Mouse (Mus musculus): ENCODE results near the gene Ddx39b. TPM values are rescaled to one million over a fixed set of nuclear protein-coding genes. Genes with fewer than 3 reads are reported as not detected.
A peak's percentile ranks its signal among the peaks of the same experiment; 100 is the strongest.

Ddx39b gene
- polyA plus RNA-seq, 1 experiment from 2014 or later: 572 TPM

GRCm38 (mm10) chr17:35257824-35258491 lies 16.4 kb downstream of the Ddx39b start:
- Histone ChIP-seq H3K9ac (no peak overlapping the region), H3K9me3 (no peaks in the 10 kb centered on the region), H3K4me3 (0 out of 2 replicates have a peak overlapping the region, but pooled peaks have one; percentile 6), H3K27me3 (peaks cover 24% of the 10 kb centered on the region), H3K4me2 (replicated peaks) (0 out of 2 replicates have a peak overlapping the region, but pooled peaks have one; percentile 9), H3K4me1 (no peaks in the 10 kb centered on the region), H3K27ac (no peak overlapping the region), H3K36me3 (peaks cover 13% of the 10 kb centered on the region)
- WGBS: 16% methylated on average over 17 of the region's 17 CpGs
- ATAC-seq (ENCODE audit: insufficient number of reproducible peaks, insufficient read depth, low FRiP score, low TSS enrichment): no peak

DNA sequence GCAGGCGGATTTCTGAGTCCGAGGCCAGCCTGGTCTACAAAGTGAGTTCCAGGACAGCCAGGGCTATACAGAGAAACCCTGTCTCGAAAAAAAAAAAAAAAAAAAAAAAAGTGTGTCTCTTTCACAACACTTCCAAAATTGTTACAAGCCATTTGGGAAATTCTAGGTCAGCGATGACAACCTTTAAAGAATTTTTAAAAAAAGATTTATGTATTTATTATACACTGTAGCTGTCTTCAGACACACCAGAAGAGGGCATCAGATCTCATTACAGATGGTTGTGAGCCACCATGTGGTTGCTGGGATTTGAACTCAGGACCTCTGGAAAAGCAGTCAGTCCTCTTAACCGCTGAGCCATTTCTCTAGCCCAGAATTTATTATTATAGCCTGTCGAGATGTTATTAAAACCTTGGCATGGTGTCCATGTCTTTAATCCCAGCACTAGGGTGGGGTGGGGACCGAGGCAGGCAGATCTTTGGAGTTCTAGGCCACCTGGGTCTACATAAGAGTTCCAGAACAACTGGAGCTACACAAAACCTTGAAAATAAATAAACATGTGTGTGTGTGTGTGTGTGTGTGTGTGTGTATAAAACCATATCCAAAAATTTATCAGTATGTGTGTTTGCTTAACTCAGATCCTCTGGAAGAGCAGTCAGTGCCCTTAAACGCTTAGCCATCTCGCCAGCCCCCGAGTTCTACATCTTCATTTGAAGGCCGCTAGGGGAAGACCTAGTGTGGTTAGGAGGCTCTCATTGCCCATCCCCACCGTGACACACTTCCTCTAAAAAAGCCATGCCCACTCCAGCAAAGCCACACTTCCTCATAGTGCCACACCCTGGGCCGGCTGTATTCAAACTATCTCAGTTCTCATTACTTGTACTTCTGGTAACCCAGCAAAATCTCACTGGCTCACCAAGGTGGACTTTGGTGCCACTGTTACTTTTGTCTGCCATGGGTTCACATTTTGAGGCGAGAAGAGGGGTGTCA lies 17.2 kb downstream of the Ddx39b start:
- Histone ChIP-seq H3K9me3 (no peaks in the 10 kb centered on the region), H3K9ac (no peak overlapping the region), H3K27me3 (peaks cover 32% of the 10 kb centered on the region), H3K27ac (no peak overlapping the region), H3K4me3 (no peak overlapping the region), H3K4me1 (no peaks in the 10 kb centered on the region; the same call in 1 of the 2 replicates), H3K36me3 (peaks cover 5% of the 10 kb centered on the region), H3K4me2 (replicated peaks) (no peak overlapping the region)
- 62% methylated on average over 13 of the region's 14 CpGs for WGBS
- no peak for ATAC-seq (ENCODE audit: insufficient number of reproducible peaks, insufficient read depth, low FRiP score, low TSS enrichment)

GRCm38 (mm10) chr17:35259621-35260020 lies 18.1 kb downstream of the Ddx39b start:
- Histone ChIP-seq H3K36me3 (no peaks in the 10 kb centered on the region), H3K27ac (no peak overlapping the region), H3K9me3 (no peaks in the 10 kb centered on the region), H3K9ac (no peak overlapping the region), H3K4me3 (no peak overlapping the region), H3K4me2 (replicated peaks) (no peak overlapping the region), H3K4me1 (no peaks in the 10 kb centered on the region; the same call in 1 of the 2 replicates), H3K27me3 (peaks cover 41% of the 10 kb centered on the region)
- no peak for ATAC-seq (ENCODE audit: insufficient number of reproducible peaks, insufficient read depth, low FRiP score, low TSS enrichment)
- WGBS: 75% methylated on average over 4 of the region's 4 CpGs

DNA sequence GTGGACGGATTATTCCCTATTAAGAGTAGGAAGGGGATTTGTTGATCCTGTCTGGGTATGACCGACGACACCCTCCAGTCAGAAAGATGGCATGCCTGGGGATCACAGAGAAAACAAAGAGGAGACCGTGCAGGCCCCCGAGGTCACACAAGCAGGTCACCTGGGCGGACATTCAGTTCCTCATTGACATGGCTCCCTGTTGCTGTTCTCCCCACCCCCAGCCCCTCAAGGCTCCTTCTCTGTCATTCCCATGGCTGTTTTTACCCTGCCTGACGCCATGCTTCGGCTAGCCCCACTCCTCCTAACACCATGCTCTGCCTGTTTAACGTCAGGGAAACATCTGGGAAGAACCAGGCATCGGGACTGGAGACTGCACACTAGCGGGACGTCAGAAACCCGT lies 20.1 kb downstream of the Ddx39b start:
- 69% methylated on average over 13 of the region's 13 CpGs for WGBS

GRCm38 (mm10) chr17:35262664-35263522 lies 21.3 kb downstream of the Ddx39b start, which contains the start of gene H2-D1:
Gene H2-D1, plus strand, starts transcription at chr17:35262730.
- H3K9ac ChIP-seq: peak within 1 kb of the TSS; percentile 59
- H3K27me3 ChIP-seq: peaks cover 50% of the 10 kb centered on the region
- no peaks in the 10 kb centered on the region for H3K36me3 ChIP-seq
- H3K4me2 ChIP-seq (replicated peaks): peak within 1 kb of the TSS; percentile 99
- WGBS: under 1% methylated on average over 73 of the region's 73 CpGs
- peak within 1 kb of the TSS; percentile 61 for H3K4me3 ChIP-seq
- peak; percentile 86 for ATAC-seq (ENCODE audit: insufficient number of reproducible peaks, insufficient read depth, low FRiP score, low TSS enrichment)
- H3K27ac ChIP-seq: no peak within 1 kb of the TSS
- H3K4me1 ChIP-seq: no peaks in the 10 kb centered on the region; the same call in 1 of the 2 replicates
- H3K9me3 ChIP-seq: no peaks in the 10 kb centered on the region

More for the DNA sequence above, 20.1 kb downstream of the Ddx39b start:
- Histone ChIP-seq H3K4me2 (replicated peaks) (no peak overlapping the region), H3K9ac (no peak overlapping the region), H3K4me1 (no peaks in the 10 kb centered on the region; the same call in 1 of the 2 replicates), H3K9me3 (no peaks in the 10 kb centered on the region), H3K4me3 (no peak overlapping the region), H3K36me3 (no peaks in the 10 kb centered on the region), H3K27ac (no peak overlapping the region), H3K27me3 (peaks cover 50% of the 10 kb centered on the region)
- ATAC-seq (ENCODE audit: insufficient number of reproducible peaks, insufficient read depth, low FRiP score, low TSS enrichment): no peak

GRCm38 (mm10) chr17:35263523-35263883 lies 22.0 kb downstream of the Ddx39b start:
- Histone ChIP-seq H3K4me2 (replicated peaks) (peak overlapping the region; percentile 99), H3K4me3 (peak overlapping the region; percentile 61), H3K9me3 (no peaks in the 10 kb centered on the region), H3K9ac (peak overlapping the region; percentile 59), H3K27me3 (peaks cover 50% of the 10 kb centered on the region), H3K36me3 (no peaks in the 10 kb centered on the region), H3K4me1 (no peaks in the 10 kb centered on the region; the same call in 1 of the 2 replicates), H3K27ac (no peak overlapping the region)
- 1% methylated on average over 31 of the region's 31 CpGs for WGBS
- 0 out of 2 replicates have a peak, but pooled peaks have one; percentile 32 for ATAC-seq (ENCODE audit: insufficient number of reproducible peaks, insufficient read depth, low FRiP score, low TSS enrichment)

- Histone ChIP-seq H3K36me3 (no peaks in the 10 kb centered on the region), H3K4me1 (no peaks in the 10 kb centered on the region; the same call in 1 of the 2 replicates), H3K4me2 (replicated peaks) (no peak overlapping the region), H3K27me3 (peaks cover 30% of the 10 kb centered on the region), H3K4me3 (no peak overlapping the region), H3K9me3 (no peaks in the 10 kb centered on the region), H3K27ac (no peak overlapping the region), H3K9ac (no peak overlapping the region)
- 55% methylated on average over 1 of the region's 1 CpGs for whole genome bisulfite sequencing
- ATAC-seq (ENCODE audit: insufficient number of reproducible peaks, insufficient read depth, low FRiP score, low TSS enrichment): no peak
Observed at GRCm38 (mm10) chr17:35267399-35268086, 26.0 kb downstream of the Ddx39b start.

DNA sequence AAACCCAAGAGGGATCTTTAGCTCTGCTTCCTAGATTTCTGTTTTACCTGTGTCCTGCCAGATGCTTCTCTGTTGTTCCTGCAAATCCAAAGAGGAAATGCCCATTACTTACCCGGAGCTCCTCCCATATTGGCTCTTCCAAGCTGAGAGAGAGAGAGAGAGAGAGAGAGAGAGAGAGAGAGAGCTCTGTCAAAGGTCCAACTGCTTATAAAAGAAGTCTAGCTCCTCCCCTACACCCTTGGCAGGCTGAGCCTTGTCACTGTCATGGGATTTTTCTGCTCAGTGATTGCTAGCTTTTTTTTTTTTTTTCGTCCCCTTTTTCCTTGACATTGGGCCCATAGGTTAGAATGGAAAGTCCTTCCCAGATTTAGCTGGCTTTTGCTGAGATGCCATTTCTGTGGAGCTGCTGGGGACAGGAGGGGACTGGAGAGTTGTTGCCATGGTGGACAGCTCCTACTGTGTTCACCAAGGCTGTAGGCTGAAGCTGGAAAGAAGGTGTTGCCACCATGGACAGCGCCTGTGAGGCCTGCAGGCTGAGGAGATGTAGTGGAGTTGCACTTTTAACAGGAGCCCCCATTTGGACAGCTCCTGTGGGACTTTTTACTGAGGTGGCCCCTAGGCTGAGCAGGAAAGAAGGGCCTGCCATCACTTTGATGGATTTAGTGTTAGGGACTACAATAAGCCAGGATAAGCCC lies 28.3 kb downstream of the Ddx39b start:
- Histone ChIP-seq H3K4me3 (no peak overlapping the region), H3K36me3 (no peaks in the 10 kb centered on the region), H3K27ac (no peak overlapping the region), H3K9ac (no peak overlapping the region), H3K27me3 (peaks cover 9% of the 10 kb centered on the region; the same call in 1 of the 2 replicates), H3K4me1 (no peaks in the 10 kb centered on the region), H3K4me2 (replicated peaks) (no peak overlapping the region), H3K9me3 (no peaks in the 10 kb centered on the region)
- 30% methylated on average over 3 of the region's 3 CpGs for WGBS
- no peak for ATAC-seq (ENCODE audit: insufficient number of reproducible peaks, insufficient read depth, low FRiP score, low TSS enrichment)

DNA sequence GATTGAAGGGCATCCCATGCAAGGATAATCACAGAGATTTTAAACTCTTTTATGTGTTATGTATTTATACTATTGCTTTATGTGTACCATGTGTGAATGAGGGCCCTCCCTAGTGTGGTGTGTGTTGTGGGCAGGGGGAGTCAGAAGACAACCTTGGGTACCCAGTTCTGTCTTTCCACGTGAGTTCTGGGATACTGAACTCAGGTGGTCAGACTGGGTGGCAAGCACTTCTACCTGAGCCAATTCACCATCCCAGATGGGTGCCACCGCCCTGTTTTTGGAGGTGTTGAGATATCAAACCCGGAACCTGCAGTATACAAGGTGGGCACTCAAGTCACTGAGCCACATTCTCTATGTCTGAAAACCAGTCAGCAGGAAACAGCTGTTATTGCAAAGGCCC lies 30.7 kb downstream of the Ddx39b start:
- Histone ChIP-seq H3K27me3 (peaks cover 17% of the 10 kb centered on the region), H3K9ac (no peak overlapping the region), H3K4me1 (no peaks in the 10 kb centered on the region), H3K4me3 (no peak overlapping the region), H3K36me3 (no peaks in the 10 kb centered on the region), H3K4me2 (replicated peaks) (no peak overlapping the region), H3K9me3 (no peaks in the 10 kb centered on the region), H3K27ac (no peak overlapping the region)
- WGBS: 76% methylated on average over 3 of the region's 3 CpGs
- no peak for ATAC-seq (ENCODE audit: insufficient number of reproducible peaks, insufficient read depth, low FRiP score, low TSS enrichment)

- Histone ChIP-seq H3K9ac (no peak overlapping the region), H3K4me2 (replicated peaks) (no peak overlapping the region), H3K36me3 (no peaks in the 10 kb centered on the region), H3K4me1 (no peaks in the 10 kb centered on the region), H3K27me3 (peaks cover 17% of the 10 kb centered on the region), H3K4me3 (no peak overlapping the region), H3K27ac (no peak overlapping the region), H3K9me3 (no peaks in the 10 kb centered on the region)
- WGBS: 5% methylated on average over 11 of the region's 11 CpGs
- no peak for ATAC-seq (ENCODE audit: insufficient number of reproducible peaks, insufficient read depth, low FRiP score, low TSS enrichment)
Observed at GRCm38 (mm10) chr17:35274770-35275169, 33.2 kb downstream of the Ddx39b start.
